Mouse (Mus musculus): ENCODE measurements around the gene Tbx22. TPM values are rescaled to one million over a fixed set of nuclear protein-coding genes. Genes with fewer than 3 reads are reported as not detected.

The Tbx22 gene
- 3.7 and 5.7 TPM in 2 replicates for polyA plus RNA-seq (2016; fragmentation: Nextera tagmentation; extraction: Ambion mirVana)

- no peak within 1 kb of the TSS for H3K27ac ChIP-seq (replicated peaks)
- H3K9me3 ChIP-seq, result no peaks in the 10 kb centered on the region
- no peaks in the 10 kb centered on the region for H3K4me1 ChIP-seq
- H3K4me3 ChIP-seq, result no peak within 1 kb of the TSS
- H3K36me3 ChIP-seq (replicated peaks), result no peaks in the 10 kb centered on the region
- WGBS, result 72% methylated on average over 2 of the region's 2 CpGs
- no peak for DNase-seq (ENCODE audit: low spot score)
- peaks cover 8% of the 10 kb centered on the region; the same call in 1 of the 2 replicates for H3K27me3 ChIP-seq (replicated peaks; ENCODE audit: low read depth, poor library complexity, severe bottlenecking)
Observed at GRCm38 (mm10) chrX:107667664-107668063, at the start of gene Tbx22. Gene Tbx22 (plus strand): TSS chrX:107667964.

- Histone ChIP-seq H3K4me1 (no peaks in the 10 kb centered on the region), H3K27me3 (replicated peaks; ENCODE audit: low read depth, poor library complexity, severe bottlenecking) (peaks cover 8% of the 10 kb centered on the region; the same call in 1 of the 2 replicates), H3K36me3 (replicated peaks) (no peaks in the 10 kb centered on the region), H3K27ac (replicated peaks) (no peak overlapping the region), H3K4me3 (no peak overlapping the region), H3K9me3 (no peaks in the 10 kb centered on the region)
- 51% methylated on average over 1 of the region's 1 CpGs for WGBS
- DNase-seq (ENCODE audit: low spot score), result no peak
Observed at GRCm38 (mm10) chrX:107668677-107669076, 913 bp downstream of the Tbx22 start.

GRCm38 (mm10) chrX:107679203-107679602 is 11.4 kb downstream of the Tbx22 start:
- H3K27me3 ChIP-seq (replicated peaks; ENCODE audit: low read depth, poor library complexity, severe bottlenecking), result peaks cover 57% of the 10 kb centered on the region
- WGBS, result 16% methylated on average over 10 of the region's 10 CpGs
- no peak overlapping the region for H3K27ac ChIP-seq (replicated peaks)
- no peaks in the 10 kb centered on the region for H3K9me3 ChIP-seq
- H3K4me1 ChIP-seq, result no peaks in the 10 kb centered on the region
- H3K4me3 ChIP-seq, result peak overlapping the region; percentile 49
- DNase-seq (ENCODE audit: low spot score), result peak; percentile 42
- no peaks in the 10 kb centered on the region for H3K36me3 ChIP-seq (replicated peaks)

- Histone ChIP-seq H3K36me3 (replicated peaks) (no peaks in the 10 kb centered on the region), H3K27me3 (replicated peaks; ENCODE audit: low read depth, poor library complexity, severe bottlenecking) (0 out of 2 replicates have a peak, but pooled peaks cover 8% of the 10 kb centered on the region), H3K4me3 (no peak overlapping the region), H3K9me3 (no peaks in the 10 kb centered on the region), H3K27ac (replicated peaks) (no peak overlapping the region), H3K4me1 (no peaks in the 10 kb centered on the region)
- DNase-seq (ENCODE audit: low spot score), result no peak
- 91% methylated on average over 1 of the region's 1 CpGs for WGBS
Observed at GRCm38 (mm10) chrX:107708584-107708983, 40.8 kb downstream of the Tbx22 start.

DNA sequence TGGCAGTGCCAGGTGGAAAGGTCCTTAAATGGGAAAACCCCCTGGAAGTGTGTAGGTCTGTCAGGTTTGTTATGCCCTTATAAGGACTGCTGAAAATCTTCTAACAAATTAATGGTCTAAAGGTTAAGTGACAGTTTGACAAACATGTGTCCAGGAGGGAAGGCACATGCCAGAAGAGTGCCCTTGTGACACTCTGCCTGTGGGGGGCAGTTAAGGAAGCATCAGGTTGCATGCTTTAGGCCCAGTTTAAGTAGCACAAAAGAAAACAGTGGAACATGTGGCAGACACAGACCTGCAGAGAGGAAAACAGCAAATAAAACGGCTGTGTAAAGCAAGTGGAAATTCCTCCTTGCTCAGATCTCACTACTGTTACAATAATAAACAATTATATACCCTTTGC is 55.8 kb downstream of the Tbx22 start:
- no peaks in the 10 kb centered on the region for H3K36me3 ChIP-seq (replicated peaks)
- peak; percentile 30 for DNase-seq (ENCODE audit: low spot score)
- H3K27me3 ChIP-seq (replicated peaks; ENCODE audit: low read depth, poor library complexity, severe bottlenecking), result no peaks in the 10 kb centered on the region
- 21% methylated on average over 1 of the region's 1 CpGs for WGBS
- no peaks in the 10 kb centered on the region for H3K9me3 ChIP-seq
- H3K4me3 ChIP-seq, result no peak overlapping the region
- no peak overlapping the region for H3K27ac ChIP-seq (replicated peaks)
- H3K4me1 ChIP-seq, result no peaks in the 10 kb centered on the region

Other genes with a start within 250 kb of the Tbx22 start
- 0.05 and 0.42 TPM in 2 replicates for gene Tent5d, start 124.6 kb downstream of the Tbx22 start, polyA plus RNA-seq (2016; fragmentation: Nextera tagmentation; extraction: Ambion mirVana)
- 5.9 and 7.6 TPM in 2 replicates for gene 2610002M06Rik, start 148.4 kb downstream of the Tbx22 start, polyA plus RNA-seq (2016; fragmentation: Nextera tagmentation; extraction: Ambion mirVana)